Mouse (Mus musculus) hindbrain, embryonic 16.5 days (tissue): ENCODE data around the gene Nck2. TPM values are rescaled to one million over a fixed set of nuclear protein-coding genes. Genes with fewer than 3 reads are reported as not detected.

Source experiments
- ATAC-seq: fragments of 200-750 bp; cut with Nextera tagmentation; 2 replicates; pipeline ENCODE4 v1.8.0; 2017; ENCODE audit warnings: moderate TSS enrichment, moderate library complexity
- H3K27ac ChIP-seq: fragments of 300-500 bp; sonication (generic); 2 replicates; pipeline ENCODE4 v1.5.1; 2014; ENCODE audit warnings: low read depth, mild to moderate bottlenecking, control low read depth, low read length, moderate library complexity
- H3K27me3 ChIP-seq: fragments of 300-500 bp; sonication (generic); replicated peaks from 2 replicates; pipeline ENCODE4 v1.6.1; 2014; ENCODE audit warnings: low read length; ENCODE audit not compliant: control insufficient read depth, insufficient read depth
- H3K36me3 ChIP-seq: fragments of 300-500 bp; sonication (generic); 2 replicates; pipeline ENCODE4 v1.6.1; 2014; ENCODE audit warnings: mild to moderate bottlenecking, low read length, moderate library complexity, mixed read lengths; ENCODE audit not compliant: control insufficient read depth, insufficient read depth
- H3K4me1 ChIP-seq: fragments of 300-500 bp; sonication (generic); 2 replicates; pipeline ENCODE4 v1.6.1; 2014; ENCODE audit warnings: low read depth, low read length; ENCODE audit not compliant: control insufficient read depth, insufficient read depth
- H3K4me2 ChIP-seq: fragments of 300-500 bp; sonication (generic); 2 replicates; pipeline ENCODE4 v1.6.1; 2014; ENCODE audit warnings: mild to moderate bottlenecking, low read length, control low read depth, moderate library complexity
- H3K4me3 ChIP-seq: fragments of 300-500 bp; sonication (generic); 2 replicates; pipeline ENCODE4 v1.5.1; 2014; ENCODE audit warnings: mild to moderate bottlenecking, low read length, control low read depth, moderate library complexity
- H3K9ac ChIP-seq: fragments of 300-500 bp; sonication (generic); 2 replicates; pipeline ENCODE4 v1.6.1; 2014; ENCODE audit warnings: low read depth, mild to moderate bottlenecking, control low read depth, low read length, moderate library complexity
- H3K9me3 ChIP-seq: fragments of 300-500 bp; sonication (generic); 2 replicates; pipeline ENCODE4 v1.6.1; 2014; ENCODE audit warnings: mild to moderate bottlenecking, low read length, moderate library complexity; ENCODE audit not compliant: control insufficient read depth
- WGBS: fragments of 180-500 bp; shearing (Covaris S2); extraction: QIAGEN DNeasy Blood & Tissue Kit; methylation state at CpG from one replicate; pipeline ENCODE4 v1.1.7; 2014; 5-methylcytosine and 5-hydroxymethylcytosine counted together
- polyA plus RNA-seq: library from polyadenylated mRNA; unstranded; fragments of >200 nt; fragmentation: Nextera tagmentation; extraction: Ambion mirVana; gene quantifications from 2 replicates; pipeline ENCODE4 v1.2.1, GENCODE M21; 2015

The Nck2 gene
- polyA plus RNA-seq, 1 experiment from 2014 or later = 28.0 TPM

- Histone ChIP-seq H3K4me1 (no peaks in the 10 kb centered on the region), H3K27ac (no peak overlapping the region), H3K27me3 (no peaks in the 10 kb centered on the region), H3K9ac (no peak overlapping the region), H3K36me3 (no peaks in the 10 kb centered on the region), H3K9me3 (no peaks in the 10 kb centered on the region), H3K4me2 (no peak overlapping the region), H3K4me3 (no peak overlapping the region)
- WGBS = 93% methylated on average over 8 of the region's 8 CpGs
- ATAC-seq = no peak
Measured at GRCm38 (mm10) chr1:43491506-43492269, 47.3 kb downstream of the Nck2 start.

- peaks cover under 1% of the 10 kb centered on the region; the same call in 1 of the 2 replicates for H3K4me1 ChIP-seq
- 92% methylated on average over 3 of the region's 3 CpGs for WGBS
- H3K27me3 ChIP-seq = no peaks in the 10 kb centered on the region
- H3K4me2 ChIP-seq = no peak overlapping the region
- ATAC-seq = no peak
- no peak overlapping the region for H3K9ac ChIP-seq
- H3K27ac ChIP-seq = no peak overlapping the region
- H3K36me3 ChIP-seq = no peaks in the 10 kb centered on the region
- H3K4me3 ChIP-seq = no peak overlapping the region
- H3K9me3 ChIP-seq = no peaks in the 10 kb centered on the region
Measured at GRCm38 (mm10) chr1:43492803-43493437, 48.5 kb downstream of the Nck2 start.

- peaks cover 3% of the 10 kb centered on the region; the same call in 1 of the 2 replicates for H3K4me1 ChIP-seq
- H3K4me2 ChIP-seq = no peak overlapping the region
- no peaks in the 10 kb centered on the region for H3K9me3 ChIP-seq
- 80% methylated on average over 4 of the region's 4 CpGs for WGBS
- no peak overlapping the region for H3K27ac ChIP-seq
- ATAC-seq = no peak
- H3K9ac ChIP-seq = no peak overlapping the region
- H3K27me3 ChIP-seq = no peaks in the 10 kb centered on the region
- no peaks in the 10 kb centered on the region for H3K36me3 ChIP-seq
- H3K4me3 ChIP-seq = no peak overlapping the region
Measured at GRCm38 (mm10) chr1:43496051-43496450, 51.7 kb downstream of the Nck2 start.

GRCm38 (mm10) chr1:43496993-43497392, 52.6 kb downstream of the Nck2 start:
- H3K9ac ChIP-seq = no peak overlapping the region
- no peak overlapping the region for H3K27ac ChIP-seq
- H3K9me3 ChIP-seq = no peaks in the 10 kb centered on the region
- H3K4me1 ChIP-seq = peaks cover 3% of the 10 kb centered on the region; the same call in 1 of the 2 replicates
- no peak overlapping the region for H3K4me2 ChIP-seq
- whole genome bisulfite sequencing = 84% methylated on average over 3 of the region's 3 CpGs
- ATAC-seq = no peak
- no peak overlapping the region for H3K4me3 ChIP-seq
- H3K27me3 ChIP-seq = no peaks in the 10 kb centered on the region
- H3K36me3 ChIP-seq = no peaks in the 10 kb centered on the region

GRCm38 (mm10) chr1:43497951-43498350, 53.6 kb downstream of the Nck2 start:
- Histone ChIP-seq H3K4me3 (no peak overlapping the region), H3K9me3 (no peaks in the 10 kb centered on the region), H3K36me3 (no peaks in the 10 kb centered on the region), H3K9ac (no peak overlapping the region), H3K4me2 (no peak overlapping the region), H3K27ac (no peak overlapping the region), H3K4me1 (peaks cover 9% of the 10 kb centered on the region), H3K27me3 (no peaks in the 10 kb centered on the region)
- 31% methylated on average over 6 of the region's 6 CpGs for WGBS
- 0 out of 2 replicates have a peak, but pooled peaks have one; percentile 9 for ATAC-seq

- no peak overlapping the region for H3K4me3 ChIP-seq
- 69% methylated on average over 5 of the region's 5 CpGs for WGBS
- no peak overlapping the region for H3K27ac ChIP-seq
- no peak for ATAC-seq
- no peak overlapping the region for H3K9ac ChIP-seq
- H3K36me3 ChIP-seq = no peaks in the 10 kb centered on the region
- no peaks in the 10 kb centered on the region for H3K27me3 ChIP-seq
- no peak overlapping the region for H3K4me2 ChIP-seq
- no peaks in the 10 kb centered on the region for H3K9me3 ChIP-seq
- H3K4me1 ChIP-seq = peaks cover 21% of the 10 kb centered on the region
Measured at GRCm38 (mm10) chr1:43500121-43500520, 55.7 kb downstream of the Nck2 start.

GRCm38 (mm10) chr1:43501143-43501919, 57.0 kb downstream of the Nck2 start:
- H3K9ac ChIP-seq = no peak overlapping the region
- peaks cover 21% of the 10 kb centered on the region for H3K4me1 ChIP-seq
- H3K9me3 ChIP-seq = no peaks in the 10 kb centered on the region
- no peaks in the 10 kb centered on the region for H3K27me3 ChIP-seq
- no peak overlapping the region for H3K27ac ChIP-seq
- no peaks in the 10 kb centered on the region for H3K36me3 ChIP-seq
- WGBS = 91% methylated on average over 6 of the region's 6 CpGs
- no peak overlapping the region for H3K4me2 ChIP-seq
- no peak for ATAC-seq
- H3K4me3 ChIP-seq = no peak overlapping the region

GRCm38 (mm10) chr1:43501920-43502791, 57.8 kb downstream of the Nck2 start:
- no peak overlapping the region for H3K4me2 ChIP-seq
- H3K36me3 ChIP-seq = no peaks in the 10 kb centered on the region
- H3K9me3 ChIP-seq = no peaks in the 10 kb centered on the region
- no peak for ATAC-seq
- peaks cover 21% of the 10 kb centered on the region for H3K4me1 ChIP-seq
- no peak overlapping the region for H3K4me3 ChIP-seq
- H3K27ac ChIP-seq = no peak overlapping the region
- no peak overlapping the region for H3K9ac ChIP-seq
- H3K27me3 ChIP-seq = no peaks in the 10 kb centered on the region
- WGBS = 59% methylated on average over 10 of the region's 10 CpGs
